ENCODE assay signal across 8 mouse cellular contexts in the genomic region with DNA sequence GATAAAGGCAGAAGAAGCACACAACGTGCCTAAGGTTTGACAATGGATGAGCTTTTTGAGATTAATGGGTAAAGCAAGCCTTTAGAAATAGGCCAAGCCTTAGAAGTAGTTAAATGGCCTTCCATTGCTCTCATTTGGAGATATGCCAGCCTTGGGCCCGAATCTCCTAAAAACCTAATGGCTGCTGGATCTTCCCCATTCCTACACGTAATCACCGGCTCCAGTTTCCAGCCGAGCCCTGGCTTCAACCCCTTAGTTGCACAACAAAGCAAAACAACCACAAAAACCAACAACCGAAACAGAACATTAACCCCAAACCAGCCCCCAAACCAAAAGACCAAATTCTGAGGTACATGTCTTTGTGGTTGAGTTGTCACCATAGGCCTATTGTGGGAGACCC. TPM values are rescaled to one million over a fixed set of nuclear protein-coding genes. Genes with fewer than 3 reads are reported as not detected.
A peak's percentile ranks its signal among the peaks of the same experiment; 100 is the strongest.
DNase-seq lines count a peak whose midpoint lies in the region; TF ChIP-seq lines count a peak whose summit lies in the region.

No protein-coding gene starts in this region.

- TF ChIP-seq CTCF in lung, adult 2 months (IDR thresholded peaks at IDR 0.05; ENCODE audit: insufficient read depth, low read length), result no peak
- TF ChIP-seq CTCF in small intestine, adult 2 months (IDR thresholded peaks at IDR 0.05; ENCODE audit: extremely low read depth, insufficient read length, insufficient replicate concordance, low read depth, low read length), result no peak

- 58% methylated on average over 6 of the region's 6 CpGs for WGBS in lung, adult 2 months
- 73% methylated on average over 6 of the region's 6 CpGs for WGBS in small intestine, adult 2 months

- TF ChIP-seq POLR2A in lung, adult 2 months (IDR thresholded peaks at IDR 0.05; ENCODE audit: borderline replicate concordance, extremely low read depth, low read depth, low read length), result no peak
- TF ChIP-seq POLR2A in small intestine, adult 2 months (IDR thresholded peaks at IDR 0.05; ENCODE audit: low read depth, low read length), result no peak

- no peak overlapping the region for H3K4me3 ChIP-seq in lung, adult 2 months (replicated peaks; ENCODE audit: extremely low read depth, low read depth, low read length)
- no peak overlapping the region for H3K4me3 ChIP-seq in small intestine, adult 2 months (ENCODE audit: low read depth, low read length)

- H3K36me3 ChIP-seq in small intestine, adult 2 months (ENCODE audit: control insufficient read depth, insufficient read depth, low read length), result no peaks in the 10 kb centered on the region

- peak overlapping the region; percentile 75 for H3K27ac ChIP-seq in small intestine, adult 2 months (ENCODE audit: insufficient read depth, low read depth, low read length)

- no peaks in the 10 kb centered on the region for H3K4me1 ChIP-seq in lung, adult 2 months (ENCODE audit: control insufficient read depth, insufficient read depth, low read length)
- H3K4me1 ChIP-seq in small intestine, adult 2 months (ENCODE audit: control insufficient read depth, insufficient read depth, insufficient read length, low read length), result no peaks in the 10 kb centered on the region

- DNase-seq in cerebellum, postnatal 10 days, result peak; percentile 34 to 43
- DNase-seq in cerebellum, adult 11 months, result no peak
- DNase-seq in lung, adult 18-20 months, result peak; percentile 25 to 54
- DNase-seq in lung, adult 2 months, result no peak
- DNase-seq in heart, postnatal 10 days, result peak; percentile 31 to 32
- DNase-seq in adrenal gland, adult (ENCODE audit: inconsistent age in 2 of 2, low spot score in 1 of 2), result no peak
- no peak for DNase-seq in frontal cortex, postnatal 25 days (ENCODE audit: low spot score in 2 of 2)

- no peaks in the 10 kb centered on the region; the same call in 1 of the 2 replicates for H3K27me3 ChIP-seq in small intestine, adult 2 months (ENCODE audit: control insufficient read depth, insufficient read depth, low read length)

- intact Hi-C loops in heart, postnatal 10 days (cut with DNase I), result no loop called here

RNA-seq across cellular contexts. Expression of gene Serping1, which starts 0.4 kb away (rescaled TPM):
- polyA plus RNA-seq in lung, adult 2 months (2012; rRNA removed), result 822 and 853 TPM in 2 replicates
- total RNA-seq in heart, postnatal 10 days (2021), result 10 to 100 TPM; 59.2 to 60.4 TPM
- polyA plus RNA-seq in small intestine, adult 2 months (2012; rRNA removed), result 66.5 and 97.6 TPM in 2 replicates

RNA-seq across cellular contexts. Expression of gene Ube2l6, which starts 23.0 kb away (rescaled TPM):
- polyA plus RNA-seq in lung, adult 2 months (2012; rRNA removed), result 45.0 and 47.0 TPM in 2 replicates
- 10 to 100 TPM; 22.3 to 36.8 TPM for total RNA-seq in heart, postnatal 10 days (2021)
- 28.6 and 85.7 TPM in 2 replicates for polyA plus RNA-seq in small intestine, adult 2 months (2012; rRNA removed)

RNA-seq across cellular contexts. Expression of gene Gm19426, which starts 32.2 kb away (rescaled TPM):
- polyA plus RNA-seq in lung, adult 2 months (2012; rRNA removed), result 1.8 and 4.1 TPM in 2 replicates
- 1 to 10 TPM; 3.1 to 3.9 TPM for total RNA-seq in heart, postnatal 10 days (2021)
- polyA plus RNA-seq in small intestine, adult 2 months (2012; rRNA removed), result 0.18 and 0.25 TPM in 2 replicates

RNA-seq across cellular contexts. Expression of gene Ypel4, which starts 41.8 kb away (rescaled TPM):
- polyA plus RNA-seq in lung, adult 2 months (2012; rRNA removed), result 1.6 and 2.0 TPM in 2 replicates
- 1 to 10 TPM in 1 of 2 experiments, under 1 TPM in 1; 0.89 to 1.0 TPM for total RNA-seq in heart, postnatal 10 days (2021)
- 0.57 and 2.4 TPM in 2 replicates for polyA plus RNA-seq in small intestine, adult 2 months (2012; rRNA removed)

RNA-seq across cellular contexts. Expression of gene Smtnl1, which starts 46.8 kb away (rescaled TPM):
- 3.5 TPM in 1 of 2 replicates, not detected in the other for polyA plus RNA-seq in lung, adult 2 months (2012; rRNA removed)
- under 1 TPM in 1 of 2 experiments, not detected in 1; 0.14 TPM for total RNA-seq in heart, postnatal 10 days (2021)
- polyA plus RNA-seq in small intestine, adult 2 months (2012; rRNA removed), result 0.06 TPM in 1 of 2 replicates, not detected in the other

Comparison
In these comparisons a context has a peak if more than half of its experiments do, and no peak if none do; other contexts are left out.
1. DNase-seq: peak in cerebellum, postnatal 10 days (2 of 2), lung, adult 18-20 months (2 of 2) and heart, postnatal 10 days (2 of 2); none in cerebellum, adult 11 months (single experiment), lung, adult 2 months (single experiment), adrenal gland, adult (0 of 2) and frontal cortex, postnatal 25 days (0 of 2).